ENCODE assay signal across 8 mouse cellular contexts in the genomic region with DNA sequence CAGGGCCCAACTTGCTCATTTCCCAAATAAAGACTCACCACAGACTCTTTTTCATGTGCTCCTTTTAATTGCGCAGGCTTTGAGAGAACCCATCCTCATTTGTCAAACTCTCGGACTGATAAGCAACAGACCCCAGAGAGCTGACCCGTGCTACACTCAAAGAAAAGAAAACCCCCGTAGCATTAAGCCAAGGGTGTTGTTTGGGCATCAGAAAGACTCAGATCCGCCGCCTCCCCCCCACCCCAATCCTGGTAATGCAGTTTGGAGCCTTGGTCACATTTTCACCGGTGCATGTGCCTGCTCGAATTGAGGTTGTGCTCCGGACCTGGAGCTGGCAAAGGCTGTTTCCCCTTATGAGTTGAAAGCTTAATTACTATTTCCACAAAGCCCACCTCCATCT. TPM values are rescaled to one million over a fixed set of nuclear protein-coding genes. Genes with fewer than 3 reads are reported as not detected.
DNase-seq lines count a peak whose midpoint lies in the region; ATAC-seq lines count a peak whose summit lies in the region.

A gene (minus strand): TSS at position 101 of the 400 bp plus-strand sequence.

- no peak for ATAC-seq in forebrain, embryonic 13.5 days
- no peak for ATAC-seq in neural tube, embryonic 13.5 days (ENCODE audit: low read depth)

- peaks cover 11% of the 10 kb centered on the region for H3K4me1 ChIP-seq in forebrain, embryonic 13.5 days
- H3K4me1 ChIP-seq in neural tube, embryonic 13.5 days (replicated peaks) = peaks cover 28% of the 10 kb centered on the region

- no peak within 1 kb of the TSS for H3K27ac ChIP-seq in forebrain, embryonic 13.5 days
- no peak within 1 kb of the TSS for H3K27ac ChIP-seq in neural tube, embryonic 13.5 days (replicated peaks)

- DNase-seq in left cerebral cortex, adult 8-10 months (ENCODE audit: low spot score in 2 of 2) = no peak
- DNase-seq in left cerebral cortex, adult 18-20 months (ENCODE audit: low spot score in 2 of 2) = no peak
- DNase-seq in layer of hippocampus, postnatal 36 days = no peak
- DNase-seq in thymus, adult 18-20 months = no peak
- DNase-seq in yolk sac, embryonic 10.5 days (ENCODE audit: low spot score) = no peak
- DNase-seq in frontal cortex, postnatal 36 days (ENCODE audit: low spot score in 2 of 2) = no peak

- H3K27me3 ChIP-seq in forebrain, embryonic 13.5 days = peaks cover 99% of the 10 kb centered on the region
- peaks cover 99% of the 10 kb centered on the region for H3K27me3 ChIP-seq in neural tube, embryonic 13.5 days

- no peaks in the 10 kb centered on the region for H3K36me3 ChIP-seq in forebrain, embryonic 13.5 days (ENCODE audit: poor library complexity, severe bottlenecking)
- no peaks in the 10 kb centered on the region for H3K36me3 ChIP-seq in neural tube, embryonic 13.5 days

- 8% methylated on average over 9 of the region's 9 CpGs for WGBS in forebrain, embryonic 13.5 days
- 5% methylated on average over 9 of the region's 9 CpGs for WGBS in neural tube, embryonic 13.5 days

- H3K9ac ChIP-seq in forebrain, embryonic 13.5 days = peak within 1 kb of the TSS; percentile 12; the same call in 1 of the 2 replicates
- H3K9ac ChIP-seq in neural tube, embryonic 13.5 days = peak within 1 kb of the TSS; percentile 59

- H3K9me3 ChIP-seq in forebrain, embryonic 13.5 days (replicated peaks) = no peaks in the 10 kb centered on the region
- H3K9me3 ChIP-seq in neural tube, embryonic 13.5 days = no peaks in the 10 kb centered on the region

- H3K4me2 ChIP-seq in forebrain, embryonic 13.5 days = peak within 1 kb of the TSS; percentile 54
- H3K4me2 ChIP-seq in neural tube, embryonic 13.5 days = peak within 1 kb of the TSS; percentile 59

- H3K4me3 ChIP-seq in forebrain, embryonic 13.5 days = peak within 1 kb of the TSS; percentile 26
- H3K4me3 ChIP-seq in neural tube, embryonic 13.5 days = peak within 1 kb of the TSS; percentile 33

RNA-seq across cellular contexts. Expression of the gene that starts here (rescaled TPM):
- 10 to 100 TPM in 3 of 4 experiments, 1 to 10 TPM in 1; 9.9 to 12.0 (median 10.6) TPM for total RNA-seq in left cerebral cortex, adult 8-10 months (2022)
- 1 to 10 TPM; 8.4 to 8.5 TPM for total RNA-seq in left cerebral cortex, adult 18-20 months (2021)
- 0.15 and 0.45 TPM in 2 replicates for polyA plus RNA-seq in forebrain, embryonic 13.5 days (2015; fragmentation: Nextera tagmentation; extraction: Ambion mirVana)
- total RNA-seq in layer of hippocampus, postnatal 36 days (2021) = 10 to 100 TPM; 13.0 to 13.4 TPM
- 7.3 and 13.2 TPM in 2 replicates for polyA plus RNA-seq in neural tube, embryonic 13.5 days (2015; fragmentation: Nextera tagmentation; extraction: Ambion mirVana)
